Mouse (Mus musculus) urinary bladder, adult 18-20 months (tissue): Measurements from ENCODE around the gene Dsn1.

ENCODE experiments used
- DNase-seq, 2 experiments: peaks; one replicate each; pipeline ENCODE4 v3.0.0; 2022; ENCODE audit warnings: low spot score in 2 of 2, mixed read lengths in 2 of 2

The Dsn1 gene

DNA sequence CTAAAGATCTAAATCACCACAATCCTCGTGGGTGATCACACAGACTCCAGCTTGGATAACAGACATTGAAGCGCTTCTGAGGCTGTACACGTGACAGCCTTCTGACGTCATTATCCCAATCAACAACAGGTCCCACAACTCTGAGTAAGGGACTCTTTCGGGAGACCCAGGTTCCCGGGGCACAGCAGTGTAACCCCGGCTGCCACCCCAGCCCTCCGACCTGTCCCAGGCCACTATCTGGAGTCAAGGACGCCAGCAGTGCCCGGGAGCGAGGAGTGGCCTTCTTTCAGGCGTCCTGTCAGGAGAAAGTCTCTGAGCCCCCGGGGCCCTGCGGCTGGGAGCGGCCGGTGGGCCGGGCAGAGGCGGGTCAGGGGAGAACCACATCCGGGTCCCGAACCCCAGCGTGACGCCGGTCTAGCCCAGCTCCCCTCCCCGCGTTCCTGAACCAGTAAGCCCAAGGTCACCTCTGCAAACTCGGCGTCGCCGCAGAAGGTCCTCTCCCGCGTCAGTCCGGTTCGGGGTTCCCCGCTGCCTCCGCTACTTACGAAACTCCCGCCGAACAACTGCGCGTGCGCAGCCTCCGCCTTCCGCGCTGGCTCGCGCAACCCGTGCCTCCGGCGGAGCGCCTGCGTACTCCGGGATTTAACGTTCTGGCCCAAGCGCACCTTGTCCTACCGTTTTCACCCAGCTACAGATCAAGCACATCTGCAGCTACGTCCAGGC, at the start of gene Dsn1:
Gene Dsn1, minus strand, starts transcription at position 644 of the 723 bp plus-strand sequence.
- DNase-seq, result peak; percentile 77 to 89

DNA sequence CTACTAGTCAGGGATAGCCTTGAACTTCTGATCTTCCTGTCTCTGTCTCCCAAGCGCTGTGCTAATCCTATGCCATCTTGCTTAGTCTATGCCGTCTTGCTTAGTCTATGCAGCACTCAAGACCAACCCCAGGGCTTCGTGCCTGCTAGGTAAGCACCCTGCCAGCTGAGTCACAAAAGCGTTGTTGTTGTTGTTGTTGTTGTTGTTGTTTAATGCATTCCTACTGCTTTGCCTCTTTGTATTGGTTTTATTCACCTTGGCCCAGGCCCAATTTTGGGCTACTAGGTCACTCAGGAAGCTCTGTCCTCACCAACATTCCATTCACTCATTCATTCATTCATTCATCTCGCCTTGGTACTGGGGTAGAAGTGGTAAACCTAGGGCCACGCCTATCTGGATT, 48.8 kb upstream of the Dsn1 start:
- no peak for DNase-seq

DNA sequence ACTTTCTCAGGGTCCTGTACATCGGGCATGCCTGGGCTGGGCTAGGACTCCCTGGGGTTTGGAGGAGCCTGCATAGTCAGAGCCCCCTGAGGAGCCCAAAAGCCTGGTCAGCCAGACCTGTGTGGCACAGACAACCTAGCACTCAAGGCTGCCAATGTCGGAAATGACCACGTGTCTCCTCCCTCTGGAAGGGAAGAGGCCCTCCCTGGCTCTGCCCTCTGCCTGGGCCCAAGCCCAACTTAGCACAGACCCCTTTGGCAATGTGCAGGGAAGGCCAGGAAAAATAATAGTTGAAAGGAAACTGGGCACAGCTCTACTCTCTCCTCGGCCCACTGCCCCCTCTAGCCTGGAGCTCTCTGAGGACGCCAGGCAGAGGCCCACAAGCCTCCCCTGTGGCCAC, 47.9 kb upstream of the Dsn1 start:
- no peak for DNase-seq

GRCm38 (mm10) chr2:157054297-157054696, 47.3 kb upstream of the Dsn1 start:
- no peak for DNase-seq

GRCm38 (mm10) chr2:157053787-157054186, 46.8 kb upstream of the Dsn1 start:
- no peak for DNase-seq

DNA sequence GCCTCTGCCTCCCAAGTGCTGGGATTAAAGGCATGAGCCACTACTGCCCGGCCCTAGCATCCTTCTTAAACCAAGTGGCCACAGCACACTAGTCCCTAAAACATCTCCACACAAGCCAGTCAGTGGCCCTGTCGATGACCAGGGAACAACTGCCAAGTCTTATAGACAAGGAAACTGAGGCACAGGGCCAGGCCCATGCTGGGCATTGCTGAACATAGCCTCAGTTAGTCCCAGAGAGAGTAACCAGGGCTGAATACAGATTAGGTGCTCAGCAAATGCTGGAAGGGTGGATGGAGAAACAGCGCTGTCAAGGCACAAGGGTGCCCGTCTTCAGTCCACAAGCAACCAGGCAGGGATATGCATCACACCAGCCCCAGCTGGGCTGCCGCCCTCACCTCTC, 46.2 kb upstream of the Dsn1 start:
- no peak for DNase-seq

GRCm38 (mm10) chr2:157052448-157052847, 45.5 kb upstream of the Dsn1 start:
- DNase-seq, result no peak

DNA sequence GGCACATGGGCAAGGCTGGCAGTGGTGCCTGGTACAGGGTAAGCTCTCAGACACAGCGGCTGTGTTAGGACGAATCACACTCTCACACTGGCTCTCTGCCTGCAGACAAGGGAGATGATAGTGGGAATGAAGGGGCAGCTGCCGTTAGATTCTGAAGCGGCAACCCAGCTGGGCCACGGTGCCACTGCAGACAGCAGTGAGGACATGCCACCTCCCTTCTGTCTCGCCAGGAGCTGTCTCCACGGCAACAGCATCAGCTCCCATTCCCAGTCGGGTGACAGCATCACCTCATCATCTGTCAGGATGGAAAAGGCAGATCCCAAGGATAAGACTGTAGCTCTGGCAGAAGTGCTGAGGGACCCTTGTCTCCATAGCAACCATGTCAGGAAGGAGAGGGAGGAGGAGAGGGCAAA, 42.9 kb upstream of the Dsn1 start:
- DNase-seq, result no peak

GRCm38 (mm10) chr2:157048395-157049181, 41.6 kb upstream of the Dsn1 start:
- no peak for DNase-seq

DNA sequence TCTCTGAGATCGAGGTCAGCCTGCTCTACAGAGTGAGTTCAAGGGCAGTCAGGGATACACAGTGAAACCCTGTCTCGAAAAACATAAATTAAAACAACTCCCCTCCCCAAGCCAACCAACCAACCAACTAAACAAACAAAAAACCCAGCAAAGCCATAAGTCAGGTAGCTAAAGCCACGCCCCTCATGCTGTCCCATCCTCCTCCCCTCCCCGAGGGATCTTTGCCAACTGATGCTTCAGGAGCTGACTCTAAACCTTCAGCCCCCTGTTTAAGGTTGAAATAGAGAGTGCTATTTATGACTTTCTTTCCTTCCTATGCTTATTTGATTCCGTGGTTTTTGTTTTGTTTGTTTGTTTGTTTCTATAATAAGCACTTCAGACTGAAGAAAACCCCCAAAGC, 40.0 kb upstream of the Dsn1 start:
- no peak for DNase-seq

DNA sequence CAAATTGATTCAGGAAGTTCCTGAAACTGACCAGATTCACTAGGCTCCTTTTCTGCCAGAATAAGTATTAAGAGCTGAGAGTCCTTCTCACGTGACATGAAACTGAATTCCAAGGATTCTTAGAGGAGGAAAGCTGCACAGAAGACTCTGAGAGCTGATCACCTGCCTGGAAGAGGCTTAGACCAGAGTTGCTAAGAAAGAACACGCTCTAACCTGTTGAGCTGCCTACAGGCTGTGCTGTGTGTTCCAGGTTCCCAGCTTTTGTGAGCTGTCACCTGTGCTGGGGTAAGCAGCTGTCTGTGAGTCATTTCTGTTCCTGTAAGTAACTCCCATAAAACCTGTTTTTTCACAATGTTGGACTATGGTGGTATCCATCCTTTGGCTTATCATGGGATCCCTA, 39.0 kb upstream of the Dsn1 start:
- DNase-seq, result no peak

DNA sequence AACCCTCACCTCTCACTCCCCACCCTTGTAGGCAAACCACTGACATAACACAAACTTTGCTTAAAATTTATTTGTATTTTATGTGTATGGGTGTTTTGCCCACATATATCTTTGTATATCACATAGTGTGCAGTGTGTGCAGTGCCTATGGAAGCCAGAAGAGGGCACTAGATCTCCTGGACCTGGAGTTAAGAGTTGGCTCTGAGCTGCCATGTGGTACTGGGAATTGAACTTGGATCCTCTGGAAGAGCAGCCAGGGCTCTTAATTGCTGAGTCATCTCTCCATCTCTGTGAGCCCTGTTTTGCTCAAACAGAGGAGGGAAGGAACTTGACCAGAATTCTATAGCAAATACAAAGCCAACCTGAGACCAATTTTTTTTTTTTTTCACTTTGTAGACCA, 37.0 kb upstream of the Dsn1 start:
- no peak for DNase-seq

DNA sequence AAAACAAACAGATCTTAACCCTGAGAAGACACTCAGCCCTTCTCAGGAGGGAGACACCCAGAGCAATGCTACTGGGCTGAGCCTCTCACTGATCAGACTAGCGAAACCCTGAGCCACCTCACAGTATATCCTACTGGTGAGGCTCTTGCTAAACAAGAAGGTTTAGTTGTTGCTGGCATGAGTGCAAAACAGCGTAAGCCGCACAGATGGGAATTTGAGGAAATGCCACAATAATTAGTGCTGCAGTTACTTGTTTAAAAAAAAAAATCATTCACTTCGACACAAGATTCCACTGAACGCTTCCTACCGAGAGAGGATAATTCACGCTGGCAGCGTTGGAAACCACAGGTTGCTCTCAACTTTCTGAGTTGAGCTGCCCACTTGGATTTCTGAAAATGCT, 36.6 kb upstream of the Dsn1 start:
- no peak for DNase-seq

- no peak for DNase-seq
These were observed 34.5 kb upstream of the Dsn1 start for GRCm38 (mm10) chr2:157041421-157041820.

DNA sequence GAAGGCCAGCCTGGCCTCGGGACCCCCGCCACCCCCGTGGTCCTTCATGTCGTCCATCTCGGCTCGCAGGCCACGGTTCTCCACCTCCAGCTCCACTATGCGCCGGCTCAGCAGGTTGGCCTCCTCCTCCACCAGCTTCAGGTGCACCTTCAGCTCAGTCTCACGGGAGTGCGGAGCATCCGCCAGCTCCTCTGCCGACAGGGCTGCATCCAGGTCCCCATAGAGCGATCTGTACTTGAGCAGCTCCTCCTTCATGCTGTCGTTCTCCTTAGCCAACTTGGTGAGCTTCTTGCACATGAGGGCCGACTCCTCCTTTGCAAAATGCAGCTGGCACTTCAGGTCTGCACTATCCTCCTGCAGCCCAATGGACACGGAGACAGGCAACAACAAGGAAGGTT, 33.7 kb upstream of the Dsn1 start:
- no peak for DNase-seq

DNA sequence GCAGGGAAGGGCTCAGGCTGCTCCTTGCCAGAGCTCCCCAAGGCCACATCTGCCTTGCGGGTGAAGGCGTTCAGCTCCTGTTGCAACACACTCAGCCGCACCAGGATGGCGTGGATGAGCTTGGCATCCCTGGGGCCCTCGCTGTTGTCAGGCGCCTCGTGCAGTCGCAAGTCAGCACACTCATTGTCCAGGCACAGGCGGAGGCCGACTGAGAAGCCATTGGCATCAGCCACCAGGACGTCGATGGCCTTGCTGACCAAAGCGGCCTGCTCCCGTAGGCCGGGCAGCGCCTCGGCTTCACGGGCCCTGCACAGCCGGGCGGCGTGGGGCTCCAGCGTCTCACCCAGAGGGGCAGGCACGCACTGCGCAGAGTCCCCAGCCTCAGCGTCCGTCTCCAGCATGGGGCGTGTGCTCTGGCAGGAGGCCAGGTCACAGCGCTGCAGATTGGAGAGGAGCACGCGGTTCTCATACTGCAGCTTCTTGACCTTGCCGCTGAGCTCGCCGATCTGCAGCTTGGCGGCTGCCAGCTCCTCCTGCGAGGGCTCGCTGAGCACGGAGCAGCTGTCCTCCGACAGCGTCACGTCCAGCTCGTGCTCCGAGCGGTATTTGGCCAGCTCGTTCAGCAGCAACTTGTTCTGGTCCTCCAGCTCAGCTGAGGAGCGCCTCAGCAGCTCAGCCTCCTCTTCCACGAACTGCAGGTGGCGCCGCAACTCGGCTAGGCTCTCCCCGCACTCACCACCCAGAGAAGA, 33.1 kb upstream of the Dsn1 start:
- no peak for DNase-seq

DNA sequence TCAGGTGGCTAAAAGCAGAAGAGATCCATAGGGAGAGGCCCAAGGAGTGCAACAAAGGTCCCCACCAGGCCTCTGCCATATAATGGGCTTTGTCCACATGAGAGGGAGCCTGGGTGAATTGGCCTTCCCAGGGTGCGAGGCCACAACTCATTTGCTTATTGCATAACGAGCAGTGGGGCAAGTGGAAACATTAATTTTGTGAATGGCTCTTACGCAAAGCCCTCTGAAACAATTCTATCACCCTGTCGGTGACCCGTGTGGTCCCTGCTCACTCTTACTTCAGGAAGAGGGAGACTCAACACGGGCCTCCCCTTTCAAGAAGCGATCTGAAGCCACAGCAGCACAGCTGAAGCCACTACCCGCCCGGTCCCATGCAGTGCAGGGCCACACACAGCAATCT, 30.3 kb upstream of the Dsn1 start:
- no peak for DNase-seq

DNA sequence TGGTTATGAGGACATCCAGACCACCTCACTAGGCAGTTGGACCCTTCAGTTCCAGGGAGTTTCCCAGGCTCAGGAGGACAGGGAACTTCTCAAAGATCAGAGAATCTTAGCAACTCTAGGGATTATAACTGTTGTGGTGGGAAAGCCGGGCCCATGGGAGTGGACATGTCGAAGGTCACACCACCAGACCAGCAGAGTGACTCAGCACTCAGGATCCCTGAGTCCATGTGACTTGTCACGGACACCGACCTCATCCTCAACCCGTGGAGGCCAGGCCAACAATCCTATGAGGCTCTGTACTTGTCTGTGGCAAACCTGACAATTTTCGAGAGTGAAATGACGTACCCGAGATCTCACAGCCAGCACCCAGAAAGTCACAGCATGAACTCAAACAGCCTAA, 29.4 kb upstream of the Dsn1 start:
- no peak for DNase-seq

GRCm38 (mm10) chr2:157035371-157035770, 28.4 kb upstream of the Dsn1 start:
- DNase-seq, result no peak

DNA sequence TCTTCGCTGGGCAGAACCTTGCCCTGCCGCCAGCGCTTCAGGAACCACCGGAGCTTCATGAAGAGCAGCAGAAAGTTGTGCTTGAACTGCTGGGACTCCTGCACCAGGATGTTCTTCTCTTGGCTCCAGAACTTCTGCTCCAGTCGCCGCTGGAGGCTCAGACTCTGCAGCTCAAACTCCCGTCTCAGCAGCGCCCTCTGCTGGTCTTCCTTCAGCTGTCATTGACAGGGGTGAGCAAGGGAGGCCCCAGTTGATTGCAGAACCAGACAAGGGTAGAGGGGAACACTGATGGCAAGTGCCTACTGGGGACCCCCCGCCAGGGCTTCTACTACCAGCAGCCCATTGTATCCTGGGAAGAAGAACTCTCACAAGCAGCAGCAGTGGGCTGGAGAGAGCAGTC, 23.9 kb upstream of the Dsn1 start:
- DNase-seq, result peak; percentile 67 to 68

GRCm38 (mm10) chr2:157028261-157028660, 21.3 kb upstream of the Dsn1 start:
- DNase-seq, result no peak

DNA sequence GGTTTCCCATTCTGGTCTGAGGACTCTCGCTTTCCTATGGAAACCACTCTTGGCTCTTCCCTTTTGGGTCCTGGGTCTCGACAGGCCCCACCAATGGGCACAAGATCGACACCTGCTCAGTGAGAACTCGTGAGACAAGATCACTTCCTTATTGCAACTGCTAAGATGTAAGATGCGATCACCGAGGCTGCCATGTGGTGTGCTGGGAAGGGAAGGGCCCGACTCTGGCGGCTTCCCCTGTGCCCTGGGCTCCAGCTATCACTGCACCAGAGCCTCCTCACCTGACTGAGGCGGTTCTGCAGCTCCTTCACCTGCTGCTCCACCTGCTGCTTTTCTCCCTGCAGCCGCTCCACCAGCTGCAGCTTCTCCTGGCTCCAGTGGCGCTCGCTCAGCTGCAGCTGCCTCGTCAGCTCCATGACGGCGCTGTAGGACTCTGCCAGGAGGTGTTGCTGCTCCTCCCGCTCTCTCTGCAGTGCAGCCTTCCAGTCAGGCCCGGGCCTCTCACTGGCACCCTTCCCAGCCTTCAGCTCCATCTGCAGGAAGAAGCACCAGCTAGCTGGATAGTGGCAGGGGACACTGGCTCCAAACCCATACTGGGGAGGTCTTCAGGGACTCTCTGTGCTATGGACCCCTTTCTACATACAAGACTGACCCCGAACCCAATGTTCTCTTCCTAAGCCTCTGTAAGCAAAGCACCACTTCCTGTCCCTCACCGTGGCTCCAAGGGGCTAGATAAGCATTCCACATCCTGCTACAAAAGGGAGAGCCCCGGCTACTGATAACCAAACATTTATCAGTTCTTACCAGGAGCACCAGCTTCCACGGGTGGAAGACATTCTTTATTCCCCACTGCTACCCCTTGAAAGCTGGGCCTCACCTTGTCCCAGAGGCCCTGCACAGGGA, 20.4 kb upstream of the Dsn1 start:
- DNase-seq, result no peak
